Mouse (Mus musculus) embryonic facial prominence, embryonic 15.5 days (tissue): ENCODE results near the gene Magi2. TPM values are rescaled to one million over a fixed set of nuclear protein-coding genes. Genes with fewer than 3 reads are reported as not detected.

ENCODE experiments used
- ATAC-seq: fragments of 200-750 bp; cut with Nextera tagmentation; 2 replicates; pipeline ENCODE4 v1.8.0; 2017; ENCODE audit warnings: low read depth, moderate TSS enrichment; ENCODE audit not compliant: insufficient number of reproducible peaks, low FRiP score, low TSS enrichment
- H3K27ac ChIP-seq: fragments of 300-500 bp; sonication (generic); replicated peaks from 2 replicates; pipeline ENCODE4 v1.5.1; 2015; ENCODE audit warnings: mild to moderate bottlenecking, inconsistent platforms
- H3K27me3 ChIP-seq: fragments of 300-500 bp; sonication (generic); 2 replicates; pipeline ENCODE4 v1.6.1; 2015; ENCODE audit warnings: inconsistent platforms
- H3K36me3 ChIP-seq: fragments of 300-500 bp; sonication (generic); 2 replicates; pipeline ENCODE4 v1.6.1; 2015; ENCODE audit warnings: mild to moderate bottlenecking, inconsistent platforms
- H3K4me1 ChIP-seq: fragments of 300-500 bp; sonication (generic); 2 replicates; pipeline ENCODE4 v1.6.1; 2015; ENCODE audit warnings: inconsistent platforms
- H3K4me2 ChIP-seq: fragments of 300-500 bp; sonication (generic); replicated peaks from 2 replicates; pipeline ENCODE4 v1.6.1; 2015; ENCODE audit warnings: mild to moderate bottlenecking, inconsistent platforms
- H3K4me3 ChIP-seq: fragments of 300-500 bp; sonication (generic); replicated peaks from 2 replicates; pipeline ENCODE4 v1.5.1; 2015; ENCODE audit warnings: mild to moderate bottlenecking, inconsistent platforms
- H3K9ac ChIP-seq: fragments of 300-500 bp; sonication (generic); 2 replicates; pipeline ENCODE4 v1.6.1; 2015; ENCODE audit warnings: inconsistent platforms
- H3K9me3 ChIP-seq: fragments of 300-500 bp; sonication (generic); replicated peaks from 2 replicates; pipeline ENCODE4 v1.6.1; 2016; ENCODE audit warnings: inconsistent platforms
- WGBS: fragments of 180-500 bp; shearing (Covaris S2); methylation state at CpG from one replicate; pipeline ENCODE4 v1.1.7; 2015; 5-methylcytosine and 5-hydroxymethylcytosine counted together
- polyA plus RNA-seq: library from polyadenylated mRNA; unstranded; fragments of >200 nt; fragmentation: Nextera tagmentation; extraction: Ambion mirVana; gene quantifications from 2 replicates; pipeline ENCODE4 v1.2.1, GENCODE M21; 2015

The Magi2 gene
- polyA plus RNA-seq, 1 experiment from 2014 or later = 6.8 TPM

DNA sequence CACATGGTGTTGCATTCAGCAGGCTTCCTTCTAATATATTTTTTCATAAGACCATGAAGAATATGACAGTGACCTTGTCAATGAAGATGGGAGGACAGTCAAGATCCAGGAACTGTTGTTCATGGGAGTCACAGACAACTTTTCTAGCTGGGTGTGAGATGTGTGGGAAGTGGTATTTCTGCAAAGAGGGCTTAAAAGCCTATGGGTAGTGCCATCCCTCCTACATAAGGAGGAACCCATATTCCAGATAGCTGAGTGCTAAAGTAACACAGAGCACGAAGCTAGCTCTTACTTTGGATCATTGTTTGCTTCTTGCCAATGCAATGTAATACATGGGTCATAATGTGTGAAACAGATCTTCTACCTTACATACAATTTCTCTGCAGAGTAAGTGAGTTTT lies 1146.8 kb downstream of the Magi2 start:
- Histone ChIP-seq H3K4me1 (no peaks in the 10 kb centered on the region), H3K27ac (no peak overlapping the region), H3K27me3 (no peaks in the 10 kb centered on the region), H3K4me2 (no peak overlapping the region), H3K9me3 (no peaks in the 10 kb centered on the region), H3K4me3 (no peak overlapping the region), H3K9ac (no peak overlapping the region), H3K36me3 (no peaks in the 10 kb centered on the region)
- ATAC-seq = no peak
- WGBS = 77% methylated on average over 1 of the region's 1 CpGs

DNA sequence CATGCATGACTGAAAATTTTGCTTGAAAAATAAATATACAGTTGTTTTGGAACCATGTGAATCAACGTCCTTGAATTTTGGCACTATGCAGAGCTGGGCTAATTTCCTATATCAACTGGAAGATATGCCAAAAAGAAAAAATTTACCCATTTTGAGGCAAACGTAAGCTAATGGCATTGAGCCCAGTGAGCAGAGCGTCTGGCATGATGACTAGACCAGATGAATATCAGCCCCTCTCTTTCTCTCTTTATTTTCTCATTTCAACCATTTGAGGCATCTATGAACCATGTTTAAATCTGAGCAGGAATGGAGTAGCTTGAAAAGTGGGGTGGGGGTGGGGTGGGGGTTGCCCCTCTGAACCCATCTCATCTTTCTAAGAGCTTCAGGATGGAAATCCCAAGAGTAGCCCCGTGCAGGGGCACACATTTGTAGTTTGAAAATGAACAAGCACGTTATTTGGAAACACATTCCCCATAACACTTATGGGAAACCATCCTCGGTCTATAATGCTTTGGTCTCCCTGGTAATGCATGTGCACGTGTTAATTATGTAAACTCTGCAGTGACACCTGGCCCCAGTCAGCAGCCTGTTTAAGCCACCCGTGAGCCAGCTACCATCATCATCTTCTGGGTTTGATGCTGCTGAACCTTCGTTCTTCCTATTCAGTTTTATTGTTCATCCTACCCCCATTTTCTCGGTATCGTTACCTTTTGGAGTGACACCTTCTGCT lies 1151.4 kb downstream of the Magi2 start:
- H3K9ac ChIP-seq = no peak overlapping the region
- no peaks in the 10 kb centered on the region for H3K27me3 ChIP-seq
- no peaks in the 10 kb centered on the region for H3K36me3 ChIP-seq
- no peak for ATAC-seq
- H3K4me2 ChIP-seq = no peak overlapping the region
- H3K9me3 ChIP-seq = no peaks in the 10 kb centered on the region
- 66% methylated on average over 11 of the region's 11 CpGs for WGBS
- no peak overlapping the region for H3K27ac ChIP-seq
- no peak overlapping the region for H3K4me3 ChIP-seq
- H3K4me1 ChIP-seq = no peaks in the 10 kb centered on the region

DNA sequence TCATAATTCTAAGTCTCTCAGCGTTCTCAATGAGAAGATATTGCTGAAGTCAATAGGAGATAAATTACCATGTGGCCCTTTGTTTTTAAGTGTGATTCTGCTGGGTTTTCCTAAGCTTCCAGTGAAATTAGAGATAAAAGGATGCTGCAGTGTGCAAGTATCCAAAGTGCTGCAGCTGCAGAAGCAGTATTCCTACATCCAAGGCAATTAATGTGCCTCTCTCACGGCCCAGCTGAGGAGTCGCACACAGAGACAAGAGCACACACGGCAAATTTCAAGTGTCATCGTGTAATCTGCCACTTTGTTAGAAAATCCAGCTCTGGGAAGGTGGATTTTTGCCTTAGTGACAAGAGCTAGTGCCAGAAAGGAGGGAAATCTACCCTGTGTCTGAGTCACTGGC lies 1177.7 kb downstream of the Magi2 start:
- no peak overlapping the region for H3K4me3 ChIP-seq
- no peaks in the 10 kb centered on the region for H3K9me3 ChIP-seq
- H3K9ac ChIP-seq = no peak overlapping the region
- 81% methylated on average over 5 of the region's 5 CpGs for WGBS
- H3K4me2 ChIP-seq = no peak overlapping the region
- H3K4me1 ChIP-seq = no peaks in the 10 kb centered on the region
- H3K36me3 ChIP-seq = no peaks in the 10 kb centered on the region
- ATAC-seq = no peak
- H3K27ac ChIP-seq = no peak overlapping the region
- H3K27me3 ChIP-seq = no peaks in the 10 kb centered on the region

DNA sequence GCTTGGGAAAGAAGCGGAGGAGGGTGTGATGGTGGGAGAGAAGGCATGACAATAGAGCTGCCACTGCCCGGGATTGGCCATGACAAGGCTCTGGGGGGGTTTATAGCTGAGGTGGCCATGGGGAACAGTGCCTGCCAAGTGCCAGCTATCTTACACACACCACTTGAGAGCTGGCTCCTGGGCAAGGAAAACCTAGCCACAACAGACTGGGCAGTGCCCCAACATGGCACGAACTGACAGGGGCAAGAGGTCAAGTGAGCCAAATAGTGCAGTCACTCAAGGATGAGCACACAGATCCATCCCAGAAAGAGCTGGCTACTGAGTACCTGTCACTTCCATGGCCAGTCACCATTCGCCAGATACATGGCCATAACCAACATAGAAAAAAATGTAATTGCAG lies 1179.8 kb downstream of the Magi2 start:
- WGBS = 86% methylated on average over 4 of the region's 4 CpGs
- Histone ChIP-seq H3K27me3 (no peaks in the 10 kb centered on the region), H3K9me3 (no peaks in the 10 kb centered on the region), H3K9ac (no peak overlapping the region), H3K4me2 (no peak overlapping the region), H3K27ac (no peak overlapping the region), H3K4me3 (no peak overlapping the region), H3K4me1 (no peaks in the 10 kb centered on the region), H3K36me3 (no peaks in the 10 kb centered on the region)
- ATAC-seq = no peak

DNA sequence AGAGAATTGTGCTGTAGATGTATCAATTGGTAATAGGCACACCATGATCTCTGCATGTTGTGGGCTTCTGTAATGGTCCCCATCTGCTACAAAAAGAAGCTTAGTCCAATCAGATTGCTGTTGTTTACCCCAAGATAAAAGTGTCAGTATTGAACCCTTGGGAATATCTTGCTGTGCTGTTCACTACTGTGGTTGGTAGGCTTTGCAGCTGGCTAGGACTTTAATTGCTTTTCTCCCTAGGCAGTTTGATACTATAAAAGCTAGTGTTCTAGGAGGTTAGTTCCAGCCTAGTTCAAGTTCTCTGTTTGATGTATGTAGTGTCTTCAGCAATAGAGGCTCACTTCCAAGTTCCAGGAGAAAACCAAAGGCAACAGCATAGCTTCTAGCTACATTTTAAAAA lies 1188.5 kb downstream of the Magi2 start:
- H3K27me3 ChIP-seq = no peaks in the 10 kb centered on the region
- H3K4me2 ChIP-seq = no peak overlapping the region
- H3K27ac ChIP-seq = no peak overlapping the region
- H3K9me3 ChIP-seq = no peaks in the 10 kb centered on the region
- H3K9ac ChIP-seq = no peak overlapping the region
- ATAC-seq = no peak
- no peak overlapping the region for H3K4me3 ChIP-seq
- no peaks in the 10 kb centered on the region for H3K36me3 ChIP-seq
- no peaks in the 10 kb centered on the region for H3K4me1 ChIP-seq

DNA sequence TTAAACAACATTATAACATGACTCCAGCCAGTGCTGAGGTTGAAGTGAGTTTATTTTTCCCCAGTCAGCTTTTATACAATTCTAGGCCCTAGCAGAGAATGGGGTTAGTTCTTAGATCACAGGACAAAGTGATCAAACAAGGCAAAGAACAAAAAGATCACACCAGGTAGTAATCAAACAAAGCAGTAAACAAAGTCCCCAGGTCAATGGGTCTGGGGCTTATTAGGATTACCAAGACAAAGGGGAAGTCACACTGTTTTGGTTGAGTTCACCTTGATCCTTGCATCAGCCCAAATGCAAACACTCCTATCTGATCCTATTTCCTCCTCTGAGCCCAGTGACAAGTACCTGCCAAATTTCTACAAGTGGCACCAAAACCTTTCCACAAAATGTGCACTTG lies 1190.5 kb downstream of the Magi2 start:
- Histone ChIP-seq H3K36me3 (no peaks in the 10 kb centered on the region), H3K9ac (no peak overlapping the region), H3K4me2 (no peak overlapping the region), H3K27me3 (no peaks in the 10 kb centered on the region), H3K9me3 (no peaks in the 10 kb centered on the region), H3K4me1 (no peaks in the 10 kb centered on the region), H3K4me3 (no peak overlapping the region), H3K27ac (no peak overlapping the region)
- no peak for ATAC-seq

DNA sequence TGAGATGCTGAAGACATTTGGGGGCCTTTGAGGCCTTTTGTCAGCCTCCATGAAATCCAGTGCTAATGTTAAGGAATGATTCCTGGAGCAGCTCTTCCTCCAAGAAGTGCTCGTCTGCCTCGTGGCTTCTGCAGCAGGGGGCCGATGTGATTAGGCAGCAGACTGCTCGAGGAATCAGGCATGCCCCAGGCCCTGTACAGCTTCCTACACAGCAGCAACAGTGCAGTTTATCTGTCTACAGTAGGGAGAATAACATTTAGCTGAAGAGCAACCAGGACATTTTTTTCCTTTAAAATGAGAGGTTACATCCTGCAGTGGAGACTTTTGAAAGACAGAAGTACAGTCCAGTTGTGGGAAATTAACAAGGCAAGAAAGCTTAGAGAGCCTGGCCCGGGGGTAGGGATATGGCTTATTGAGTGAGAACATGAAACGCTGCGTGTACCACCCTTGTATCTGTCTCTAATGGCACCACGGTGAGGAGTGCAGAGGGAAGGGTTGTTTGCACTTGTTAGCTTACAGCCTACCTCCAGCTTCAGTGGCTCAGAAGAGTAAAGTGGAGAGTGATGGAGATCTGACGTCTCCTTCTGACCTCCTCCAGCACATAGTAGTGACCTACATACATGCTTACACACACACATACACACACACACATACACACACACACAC lies 1205.4 kb downstream of the Magi2 start:
- Histone ChIP-seq H3K4me2 (no peak overlapping the region), H3K36me3 (no peaks in the 10 kb centered on the region), H3K4me3 (no peak overlapping the region), H3K9me3 (no peaks in the 10 kb centered on the region), H3K4me1 (no peaks in the 10 kb centered on the region), H3K9ac (no peak overlapping the region), H3K27ac (no peak overlapping the region), H3K27me3 (no peaks in the 10 kb centered on the region)
- no peak for ATAC-seq
- 47% methylated on average over 9 of the region's 9 CpGs for WGBS

DNA sequence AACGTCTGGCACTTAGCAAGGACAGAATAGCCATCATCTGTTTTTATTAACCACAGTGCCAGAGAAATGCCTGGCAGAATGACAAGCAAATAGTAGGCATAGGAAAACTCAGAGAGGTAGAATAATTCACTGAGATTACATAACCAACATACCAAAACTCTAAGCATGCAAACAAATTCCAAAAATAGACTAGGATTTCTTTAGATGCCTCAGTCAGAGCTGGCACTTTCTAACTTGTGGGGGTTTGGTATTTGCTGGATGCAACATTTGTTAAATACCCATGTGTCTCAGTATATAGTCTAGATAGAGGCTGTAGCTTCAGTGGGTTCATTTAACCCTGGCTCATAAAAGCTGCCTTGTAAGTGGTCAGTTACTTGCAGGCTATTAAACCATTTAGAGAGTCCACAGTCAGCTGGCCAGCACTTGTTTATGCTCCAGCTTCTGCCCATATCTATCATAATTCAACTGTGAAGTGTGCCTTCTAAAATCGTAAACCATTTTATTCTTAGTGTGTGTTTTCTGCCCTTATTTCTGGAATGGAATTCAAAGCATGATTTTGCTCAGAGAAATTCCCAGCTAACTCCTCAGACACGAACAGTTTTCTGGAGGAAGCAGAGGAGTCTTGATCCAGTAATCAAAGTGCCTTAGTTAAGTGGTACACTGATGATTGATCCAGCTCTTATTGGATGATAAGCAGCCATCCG lies 1219.8 kb downstream of the Magi2 start:
- ATAC-seq = no peak
- H3K9me3 ChIP-seq = no peaks in the 10 kb centered on the region
- WGBS = 39% methylated on average over 4 of the region's 4 CpGs
- H3K4me1 ChIP-seq = 0 out of 2 replicates have a peak, but pooled peaks cover 4% of the 10 kb centered on the region
- no peak overlapping the region for H3K27ac ChIP-seq
- no peak overlapping the region for H3K9ac ChIP-seq
- no peaks in the 10 kb centered on the region for H3K27me3 ChIP-seq
- H3K4me3 ChIP-seq = no peak overlapping the region
- H3K36me3 ChIP-seq = no peaks in the 10 kb centered on the region
- H3K4me2 ChIP-seq = no peak overlapping the region

DNA sequence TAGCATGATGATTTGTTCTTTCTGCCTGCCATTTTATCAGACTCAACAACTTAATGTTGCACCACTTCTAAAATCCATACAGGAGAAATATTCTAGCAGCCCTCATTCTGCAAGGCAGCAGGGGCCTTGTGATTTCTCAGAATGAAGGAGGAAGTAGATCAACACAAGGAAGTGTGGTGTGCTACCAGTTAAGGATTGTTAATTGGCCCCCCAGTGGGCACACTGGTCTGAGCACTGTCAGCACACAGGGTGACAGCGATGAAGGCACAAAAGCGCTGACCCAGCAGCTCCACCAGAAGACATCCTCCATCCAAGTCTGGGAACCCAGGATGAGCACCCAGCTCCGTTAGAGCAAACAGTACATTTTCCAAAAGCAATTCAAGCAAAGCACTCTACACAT lies 1229.3 kb downstream of the Magi2 start:
- Histone ChIP-seq H3K27me3 (no peaks in the 10 kb centered on the region), H3K27ac (no peak overlapping the region), H3K4me3 (no peak overlapping the region), H3K9me3 (no peaks in the 10 kb centered on the region), H3K4me1 (no peaks in the 10 kb centered on the region), H3K9ac (no peak overlapping the region), H3K36me3 (no peaks in the 10 kb centered on the region), H3K4me2 (no peak overlapping the region)
- WGBS = 74% methylated on average over 3 of the region's 3 CpGs
- ATAC-seq = no peak

DNA sequence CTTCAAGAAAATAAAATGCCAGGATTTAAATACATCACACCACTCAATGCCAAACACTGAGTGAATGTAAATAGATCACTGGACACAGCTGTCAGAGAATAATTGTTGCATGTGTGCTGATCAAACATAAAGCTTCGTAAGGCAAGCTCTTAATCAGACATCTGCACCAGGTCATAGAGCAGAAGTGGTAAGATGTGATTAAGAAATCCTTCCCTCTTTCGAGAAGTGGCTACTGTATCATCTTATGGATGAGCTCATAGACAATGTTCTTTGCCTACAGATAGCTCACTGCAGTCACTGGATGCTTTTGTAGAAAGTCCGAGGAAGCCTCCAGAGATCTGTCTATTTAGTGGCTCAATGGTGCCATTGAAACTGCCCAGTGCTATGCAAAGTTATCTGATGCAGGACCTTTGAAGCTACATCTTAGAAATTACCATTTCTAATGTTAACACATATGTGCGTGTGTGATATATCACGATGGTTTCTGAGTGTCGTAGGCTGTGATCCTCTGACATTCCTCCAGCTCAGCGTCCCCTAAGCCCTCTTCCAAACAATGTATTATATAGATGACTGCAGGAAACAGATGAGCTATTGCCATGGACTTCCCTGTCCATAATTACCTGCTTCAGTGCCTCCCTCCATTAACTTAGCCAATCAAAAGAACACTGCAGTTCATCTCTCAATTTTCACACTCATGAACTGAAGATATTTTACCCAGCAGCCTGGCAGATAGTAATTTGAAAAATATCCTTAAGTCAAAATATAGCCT lies 1231.1 kb downstream of the Magi2 start:
- no peak overlapping the region for H3K27ac ChIP-seq
- no peak for ATAC-seq
- no peaks in the 10 kb centered on the region for H3K9me3 ChIP-seq
- H3K36me3 ChIP-seq = no peaks in the 10 kb centered on the region
- 78% methylated on average over 7 of the region's 7 CpGs for WGBS
- H3K4me2 ChIP-seq = no peak overlapping the region
- no peak overlapping the region for H3K9ac ChIP-seq
- no peaks in the 10 kb centered on the region for H3K27me3 ChIP-seq
- H3K4me1 ChIP-seq = no peaks in the 10 kb centered on the region
- H3K4me3 ChIP-seq = no peak overlapping the region

DNA sequence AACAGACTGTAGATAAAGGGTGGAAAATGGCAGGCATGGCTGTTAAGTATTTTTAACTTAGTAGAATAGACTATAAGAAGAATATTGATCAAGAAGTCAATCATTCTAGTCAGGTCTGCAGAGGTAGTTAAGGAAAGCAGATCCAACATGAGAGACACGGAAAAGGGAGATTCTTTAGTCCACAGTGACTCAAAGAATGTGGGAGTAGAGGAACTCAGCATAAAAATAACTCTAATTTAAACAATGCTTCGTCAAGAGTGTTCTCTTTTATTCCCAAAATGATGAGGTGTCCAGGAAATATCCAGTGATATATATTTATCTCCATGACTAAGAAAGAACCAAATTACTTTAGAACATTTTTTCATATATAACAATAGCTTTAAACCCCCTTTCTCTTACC lies 1234.9 kb downstream of the Magi2 start:
- WGBS = 67% methylated on average over 2 of the region's 2 CpGs
- H3K27ac ChIP-seq = no peak overlapping the region
- no peaks in the 10 kb centered on the region for H3K36me3 ChIP-seq
- no peak overlapping the region for H3K9ac ChIP-seq
- H3K4me2 ChIP-seq = no peak overlapping the region
- no peaks in the 10 kb centered on the region for H3K4me1 ChIP-seq
- no peak for ATAC-seq
- H3K4me3 ChIP-seq = no peak overlapping the region
- H3K9me3 ChIP-seq = no peaks in the 10 kb centered on the region
- no peaks in the 10 kb centered on the region for H3K27me3 ChIP-seq
